Mouse (Mus musculus) lung, embryonic 14.5 days (tissue): ENCODE measurements around the gene Dnah14. TPM values are rescaled to one million over a fixed set of nuclear protein-coding genes. Genes with fewer than 3 reads are reported as not detected.

ENCODE experiments used
- ATAC-seq: fragments of 200-750 bp; cut with Nextera tagmentation; 2 replicates; pipeline ENCODE4 v1.8.0; 2017; ENCODE audit warnings: mild to moderate bottlenecking, moderate TSS enrichment, moderate library complexity; ENCODE audit not compliant: insufficient read depth
- DNase-seq: peaks from one replicate; pipeline ENCODE4 v3.0.0-alpha.2; 2015
- H3K27ac ChIP-seq: fragments of 300-500 bp; sonication (generic); 2 replicates; pipeline ENCODE4 v1.5.1; 2014; ENCODE audit warnings: low read depth, mild to moderate bottlenecking, moderate library complexity
- H3K27me3 ChIP-seq: fragments of 300-500 bp; sonication (generic); 2 replicates; pipeline ENCODE4 v1.6.1; 2014; ENCODE audit warnings: low read length, control low read depth; ENCODE audit not compliant: insufficient read depth
- H3K36me3 ChIP-seq: fragments of 300-500 bp; sonication (generic); 2 replicates; pipeline ENCODE4 v1.6.1; 2014; ENCODE audit warnings: control low read depth; ENCODE audit not compliant: insufficient read depth
- H3K4me1 ChIP-seq: fragments of 300-500 bp; sonication (generic); 2 replicates; pipeline ENCODE4 v1.6.1; 2014; ENCODE audit warnings: antibody characterized with exemption, control low read depth; ENCODE audit not compliant: insufficient read depth
- H3K4me2 ChIP-seq: fragments of 300-500 bp; sonication (generic); 2 replicates; pipeline ENCODE4 v1.6.1; 2014; ENCODE audit warnings: mild to moderate bottlenecking
- H3K4me3 ChIP-seq: fragments of 300-500 bp; sonication (generic); 2 replicates; pipeline ENCODE4 v1.5.1; 2014; ENCODE audit warnings: low read depth, low read length
- H3K9ac ChIP-seq: fragments of 300-500 bp; sonication (generic); 2 replicates; pipeline ENCODE4 v1.6.1; 2014
- H3K9me3 ChIP-seq: fragments of 300-500 bp; sonication (generic); 2 replicates; pipeline ENCODE4 v1.6.1; 2016; ENCODE audit warnings: low read depth, low read length, control low read depth
- CTCF ChIP-seq: IDR thresholded peaks from 2 replicates; pipeline ENCODE4 v1.5.1; 2016; ENCODE audit warnings: antibody characterized with exemption, low read depth
- WGBS: fragments of 180-500 bp; shearing (Covaris S2); extraction: QIAGEN DNeasy Blood & Tissue Kit; methylation state at CpG from one replicate; pipeline ENCODE4 v1.1.7; 2014; 5-methylcytosine and 5-hydroxymethylcytosine counted together
- polyA plus RNA-seq: library from polyadenylated mRNA; unstranded; fragments of >200 nt; fragmentation: Nextera tagmentation; extraction: Ambion mirVana; gene quantifications from 2 replicates; pipeline ENCODE4 v1.2.1, GENCODE M21; 2014

Gene Dnah14
- 2.3 and 2.4 TPM in 2 replicates for polyA plus RNA-seq

DNA sequence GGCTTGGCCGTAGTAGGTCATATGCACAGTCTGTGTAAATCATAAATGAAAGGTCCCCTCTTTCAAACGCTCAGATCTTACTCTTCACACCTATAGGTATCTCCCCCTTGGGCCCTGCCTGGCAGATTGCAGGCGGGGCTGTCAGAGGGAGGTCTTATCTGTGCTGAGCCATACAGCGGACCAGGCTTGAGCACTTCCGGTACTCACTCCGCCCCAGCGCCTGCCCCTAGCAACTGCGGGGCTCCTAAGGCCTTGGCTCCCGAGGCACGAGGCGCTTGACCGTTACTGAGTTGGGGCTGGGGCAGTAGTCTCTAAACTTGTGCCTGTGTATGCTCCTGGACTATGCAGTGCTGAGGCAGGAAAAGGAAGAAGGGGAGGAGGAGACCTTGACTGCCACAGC is at the start of gene Dnah14:
Dnah14 (plus strand) TSS at position 238 of the 400 bp plus-strand sequence.
- H3K9ac ChIP-seq: no peak within 1 kb of the TSS
- ATAC-seq (no peak), DNase-seq (no peak)
- no peaks in the 10 kb centered on the region for H3K27me3 ChIP-seq
- no peak for TF ChIP-seq CTCF
- H3K4me3 ChIP-seq: no peak within 1 kb of the TSS
- no peaks in the 10 kb centered on the region for H3K9me3 ChIP-seq
- no peaks in the 10 kb centered on the region for H3K36me3 ChIP-seq
- H3K4me1 ChIP-seq: no peaks in the 10 kb centered on the region
- no peak within 1 kb of the TSS for H3K4me2 ChIP-seq
- 53% methylated on average over 12 of the region's 12 CpGs for WGBS
- no peak within 1 kb of the TSS for H3K27ac ChIP-seq

DNA sequence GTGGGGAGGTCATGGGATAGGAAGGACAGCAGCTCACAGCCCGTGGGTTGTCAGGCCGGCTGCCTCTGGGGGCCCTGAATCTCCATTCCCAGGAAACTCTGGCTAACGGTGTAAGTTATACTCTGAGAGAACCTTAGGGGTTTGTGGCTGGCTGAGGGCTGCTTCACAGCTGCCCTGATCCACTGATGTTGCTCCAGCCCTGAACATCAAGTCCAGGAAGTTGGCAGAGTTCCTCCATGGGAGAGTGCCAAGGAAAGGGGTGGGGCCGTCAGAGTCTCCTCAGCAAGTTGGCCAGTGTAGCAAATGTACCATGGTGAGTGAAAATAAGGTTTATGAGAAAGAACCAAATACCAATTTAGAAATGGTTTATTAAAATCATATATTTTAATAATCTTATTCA is 47.0 kb upstream of the Dnah14 start:
- Histone ChIP-seq H3K27ac (peak overlapping the region; percentile 82), H3K4me2 (no peak overlapping the region), H3K4me1 (peaks cover 4% of the 10 kb centered on the region; the same call in 1 of the 2 replicates), H3K36me3 (no peaks in the 10 kb centered on the region), H3K9me3 (no peaks in the 10 kb centered on the region), H3K27me3 (no peaks in the 10 kb centered on the region), H3K4me3 (no peak overlapping the region), H3K9ac (no peak overlapping the region)
- ATAC-seq (peak; percentile 80), DNase-seq (peak; percentile 93)
- 25% methylated on average over 4 of the region's 4 CpGs for WGBS
- TF ChIP-seq CTCF: no peak

DNA sequence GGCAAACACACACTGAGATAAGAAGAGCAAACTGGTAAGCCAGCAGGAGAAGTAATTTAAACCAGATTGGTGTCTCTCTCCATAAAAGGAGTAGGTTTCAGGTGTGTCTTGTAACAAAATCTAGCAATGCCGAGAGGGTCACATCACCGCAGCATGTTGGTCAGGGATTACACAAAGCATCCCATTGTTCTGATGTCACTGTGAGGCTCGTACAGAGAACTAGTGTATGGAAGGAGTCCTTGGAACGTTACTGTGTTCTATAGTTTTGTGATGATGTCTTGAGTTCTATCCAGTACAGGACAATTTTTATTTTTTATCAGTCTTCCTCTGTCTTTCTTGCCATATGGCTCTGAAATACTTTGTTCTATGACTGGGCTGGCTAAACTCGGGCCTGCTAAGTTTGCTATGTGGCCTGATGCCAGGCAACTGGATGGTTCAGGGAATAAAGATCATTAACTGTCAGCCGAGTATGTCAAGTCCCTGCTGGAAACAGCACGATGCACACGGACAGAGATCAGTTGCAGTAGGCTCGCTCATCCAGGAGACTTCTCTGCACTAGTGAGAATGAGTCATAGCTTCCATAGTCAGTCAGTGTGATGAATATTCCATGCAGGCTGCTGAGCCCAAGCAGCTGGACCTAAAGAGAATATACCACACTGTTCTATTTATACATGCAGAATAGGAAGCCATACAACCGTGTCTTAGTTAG is 41.0 kb upstream of the Dnah14 start:
- Histone ChIP-seq H3K36me3 (no peaks in the 10 kb centered on the region), H3K27ac (peak overlapping the region; percentile 51; the same call in 1 of the 2 replicates), H3K4me3 (no peak overlapping the region), H3K4me1 (peaks cover 13% of the 10 kb centered on the region), H3K27me3 (no peaks in the 10 kb centered on the region), H3K9ac (no peak overlapping the region), H3K4me2 (no peak overlapping the region), H3K9me3 (no peaks in the 10 kb centered on the region)
- DNase-seq (peak; percentile 71), ATAC-seq (peak; percentile 76)
- 24% methylated on average over 10 of the region's 10 CpGs for WGBS
- no peak for TF ChIP-seq CTCF

DNA sequence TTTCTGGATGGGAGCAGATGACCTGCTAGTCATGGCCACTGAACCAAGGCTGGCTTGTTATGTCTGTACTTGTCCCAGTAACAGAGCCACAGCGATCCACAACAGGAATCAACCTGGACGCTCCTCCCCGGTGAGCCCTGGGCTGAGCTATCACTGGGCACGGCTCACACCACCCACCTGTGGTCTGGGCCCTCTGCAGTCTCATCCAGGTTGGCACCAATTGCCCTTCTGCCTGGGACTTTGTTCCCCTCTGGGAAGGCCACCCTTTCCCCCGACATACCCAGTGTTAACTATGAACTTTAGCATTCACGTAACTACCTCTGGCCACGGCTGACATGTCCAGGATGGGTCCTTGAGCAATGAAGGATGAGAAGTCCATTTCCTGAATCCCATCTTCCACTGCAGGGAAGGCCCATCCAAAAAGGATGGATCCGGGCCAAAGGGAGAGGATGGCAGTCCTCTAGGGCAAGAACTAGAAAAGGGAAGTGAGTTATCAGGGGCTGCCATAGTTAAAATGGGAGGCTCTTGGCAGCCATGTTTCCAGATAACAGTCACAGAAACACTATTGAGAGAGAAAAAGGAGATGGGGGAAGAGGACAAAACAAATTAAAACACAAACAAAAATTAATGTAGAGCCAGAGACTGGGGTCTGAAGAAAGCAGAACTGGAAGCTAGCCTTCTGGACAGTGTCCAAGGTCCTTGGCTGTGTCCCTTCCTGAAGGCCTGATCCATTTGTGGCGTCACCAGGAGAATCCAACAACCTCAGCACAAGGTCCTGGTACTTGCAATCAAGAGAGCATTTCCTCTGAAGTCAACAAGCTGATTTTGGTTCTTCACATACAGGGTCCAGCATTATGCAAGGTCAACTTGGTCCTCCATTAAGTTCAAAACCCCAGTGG is 38.5 kb upstream of the Dnah14 start:
- Histone ChIP-seq H3K27me3 (no peaks in the 10 kb centered on the region), H3K27ac (no peak overlapping the region), H3K9ac (no peak overlapping the region), H3K9me3 (no peaks in the 10 kb centered on the region), H3K4me2 (no peak overlapping the region), H3K4me3 (no peak overlapping the region), H3K36me3 (no peaks in the 10 kb centered on the region), H3K4me1 (peaks cover 16% of the 10 kb centered on the region)
- DNase-seq: peak; percentile 73
- TF ChIP-seq CTCF: no peak
- 78% methylated on average over 9 of the region's 9 CpGs for WGBS
- no peak for ATAC-seq

DNA sequence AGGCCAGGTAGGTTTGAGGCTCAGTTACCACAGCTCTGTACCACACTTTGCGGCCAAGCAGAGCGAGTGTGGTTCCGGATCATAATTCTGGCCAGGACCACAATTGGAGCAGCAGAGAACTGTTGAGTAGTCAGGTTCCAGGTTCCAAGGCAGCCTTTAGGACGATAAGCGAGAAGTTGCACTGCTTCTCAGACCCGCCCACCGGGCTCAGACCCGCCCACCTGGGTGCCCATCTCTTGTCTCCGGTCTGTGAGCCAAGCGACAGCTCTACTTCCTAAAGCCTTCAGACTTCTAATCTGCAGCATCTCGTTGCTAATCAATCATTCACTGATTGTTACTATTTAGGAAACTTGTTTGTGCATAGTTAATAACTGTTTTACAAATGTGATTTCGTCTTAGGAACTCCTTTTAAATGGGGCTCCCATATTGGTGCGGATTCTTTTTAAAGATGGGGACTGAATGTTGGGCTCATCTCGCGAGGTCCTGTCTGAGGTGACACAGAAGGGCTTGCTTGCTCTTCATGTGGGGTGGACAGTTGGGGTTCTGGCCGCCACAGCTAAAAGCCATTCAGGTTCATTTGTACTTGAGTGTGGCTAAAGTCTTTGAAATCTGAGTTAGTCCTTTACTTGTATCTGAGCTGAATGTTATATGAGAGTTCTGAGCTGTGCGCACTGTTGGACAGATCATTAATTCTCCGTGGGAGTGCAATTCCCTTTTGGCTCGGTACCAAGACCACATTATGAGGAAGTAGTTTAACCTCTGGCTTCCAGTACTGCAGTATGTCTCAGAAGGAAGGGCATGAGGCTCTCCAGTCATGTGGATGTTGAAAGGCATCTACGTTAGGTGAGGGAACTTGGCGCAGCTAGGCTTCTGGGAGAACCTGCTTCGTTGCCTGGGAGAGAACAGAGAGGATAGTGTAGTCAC is 36.3 kb upstream of the Dnah14 start:
- Histone ChIP-seq H3K4me2 (no peak overlapping the region), H3K4me3 (no peak overlapping the region), H3K4me1 (peaks cover 10% of the 10 kb centered on the region), H3K36me3 (no peaks in the 10 kb centered on the region), H3K9ac (no peak overlapping the region), H3K27ac (no peak overlapping the region; the same call in 1 of the 2 replicates), H3K9me3 (no peaks in the 10 kb centered on the region), H3K27me3 (no peaks in the 10 kb centered on the region)
- peak; percentile 79 for DNase-seq
- TF ChIP-seq CTCF: no peak
- peak; percentile 35; the same call in 1 of the 2 replicates for ATAC-seq
- 45% methylated on average over 22 of the region's 22 CpGs for WGBS

DNA sequence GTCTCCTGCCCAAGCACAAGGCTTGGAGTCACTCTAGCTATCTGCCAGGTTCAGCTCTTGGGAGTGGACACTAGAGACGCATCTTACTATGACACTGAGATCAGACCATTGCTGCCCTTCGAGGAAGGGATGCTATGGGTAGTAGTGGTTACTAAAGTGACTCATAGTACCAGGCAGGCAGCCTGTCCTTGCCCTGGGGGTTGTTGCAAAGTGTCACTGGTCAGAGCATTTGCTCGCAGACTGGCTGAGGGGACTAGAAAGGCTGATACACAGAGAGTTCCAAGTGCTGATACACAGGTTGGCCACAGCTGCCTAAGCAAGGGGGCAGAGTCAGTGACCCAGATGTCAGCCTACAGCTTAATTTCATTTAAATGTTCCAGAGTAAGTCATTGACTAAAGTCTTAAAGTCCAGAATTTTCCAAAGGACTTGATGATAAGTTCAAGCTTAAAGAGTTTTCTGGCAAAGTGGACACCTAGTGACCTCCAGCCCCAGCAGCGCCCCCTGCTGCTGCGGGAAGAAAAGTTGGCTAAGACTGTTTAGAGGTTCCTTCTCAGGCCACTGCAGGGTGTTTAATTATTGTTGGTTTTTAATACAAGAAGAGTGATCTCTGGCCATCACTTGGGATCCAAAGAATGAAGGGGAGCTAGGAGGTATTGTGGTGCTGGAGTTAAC is 32.5 kb upstream of the Dnah14 start:
- Histone ChIP-seq H3K4me3 (no peak overlapping the region), H3K36me3 (no peaks in the 10 kb centered on the region), H3K9me3 (no peaks in the 10 kb centered on the region), H3K9ac (no peak overlapping the region), H3K27ac (no peak overlapping the region), H3K4me1 (peaks cover 5% of the 10 kb centered on the region; the same call in 1 of the 2 replicates), H3K4me2 (no peak overlapping the region), H3K27me3 (no peaks in the 10 kb centered on the region)
- no peak for ATAC-seq
- 74% methylated on average over 5 of the region's 5 CpGs for WGBS
- peak; percentile 60 for TF ChIP-seq CTCF
- peak; percentile 48 for DNase-seq
